Comparison of ENCODE assay signal across 24 mouse cellular contexts in genomic region chr17:30309627-30310026, GRCm38 (mm10).
"Had no signal": no experiment of that assay in that cellular context is flagged by ENCODE, and none has a peak within 500 bp of the region (broad histone marks: within the 10 kb centered on the region; RNA-seq: fewer than 3 reads in every experiment).

No protein-coding gene starts in this region.

- H3K36me3 ChIP-seq: heart, embryonic 10.5 days; heart, embryonic 12.5 days; hindbrain, embryonic 12.5 days; hindbrain, embryonic 15.5 days; kidney, embryonic 15.5 days; limb, embryonic 13.5 days; limb, embryonic 15.5 days; liver, embryonic 12.5 days had no signal

- DNase-seq: gastrocnemius, adult 2 months; gastrocnemius, postnatal 10 days; gastrocnemius, postnatal 36 days; heart, adult 18-20 months; heart, postnatal 10 days; heart, postnatal 36 days; kidney, adult 11 months; kidney, adult 2 months; kidney, adult 9 months; kidney, postnatal 14 days; kidney, postnatal 36 days; left cerebral cortex, postnatal 4 days had no signal

- H3K4me1 ChIP-seq: liver, embryonic 12.5 days had no signal

- ATAC-seq: hindbrain, postnatal 0 days; intestine, embryonic 16.5 days; liver, embryonic 12.5 days had no signal

- H3K27me3 ChIP-seq: heart, embryonic 12.5 days; hindbrain, embryonic 12.5 days; hindbrain, embryonic 15.5 days; kidney, embryonic 15.5 days; limb, embryonic 13.5 days; limb, embryonic 15.5 days; liver, embryonic 12.5 days had no signal

- H3K9ac ChIP-seq: heart, embryonic 12.5 days; hindbrain, embryonic 12.5 days; hindbrain, embryonic 15.5 days; kidney, embryonic 15.5 days; limb, embryonic 13.5 days; limb, embryonic 15.5 days; liver, embryonic 12.5 days; liver, embryonic 14.5 days had no signal

- H3K9me3 ChIP-seq: heart, embryonic 10.5 days; heart, embryonic 12.5 days; hindbrain, embryonic 12.5 days; hindbrain, embryonic 15.5 days; kidney, embryonic 15.5 days; limb, embryonic 13.5 days; limb, embryonic 15.5 days; liver, embryonic 12.5 days had no signal

- H3K4me2 ChIP-seq: heart, embryonic 12.5 days; hindbrain, embryonic 12.5 days; hindbrain, embryonic 15.5 days; kidney, embryonic 15.5 days; limb, embryonic 13.5 days; limb, embryonic 15.5 days; liver, embryonic 12.5 days had no signal

- H3K4me3 ChIP-seq: gastrocnemius, adult 2 months; heart, embryonic 10.5 days; heart, embryonic 12.5 days; hindbrain, embryonic 12.5 days; hindbrain, embryonic 15.5 days; kidney, embryonic 15.5 days; limb, embryonic 13.5 days; limb, embryonic 15.5 days; liver, embryonic 12.5 days had no signal

- H3K27ac ChIP-seq: gastrocnemius, adult 2 months; heart, embryonic 10.5 days; hindbrain, embryonic 12.5 days; hindbrain, embryonic 15.5 days; hindbrain, postnatal 0 days; kidney, embryonic 15.5 days; kidney, postnatal 0 days; limb, embryonic 13.5 days; limb, embryonic 15.5 days; liver, embryonic 12.5 days; liver, embryonic 14.5 days had no signal
